Mouse (Mus musculus): Measurements from ENCODE around the gene Mgst3. TPM values are rescaled to one million over a fixed set of nuclear protein-coding genes. Genes with fewer than 3 reads are reported as not detected.

The Mgst3 gene
- polyA plus RNA-seq, 1 experiment from 2014 or later = 59.3 TPM

GRCm38 (mm10) chr1:167374003-167374784 lies 19.4 kb downstream of the Mgst3 start:
- no peak overlapping the region for H3K9ac ChIP-seq
- ATAC-seq = peak; percentile 56; the same call in 1 of the 2 replicates
- H3K4me1 ChIP-seq = peaks cover 16% of the 10 kb centered on the region
- H3K27ac ChIP-seq = no peak overlapping the region
- peaks cover 10% of the 10 kb centered on the region for H3K36me3 ChIP-seq (ENCODE audit: poor library complexity, severe bottlenecking)
- WGBS = 26% methylated on average over 15 of the region's 15 CpGs
- no peak overlapping the region for H3K4me2 ChIP-seq
- H3K4me3 ChIP-seq = no peak overlapping the region
- H3K27me3 ChIP-seq = peaks cover 3% of the 10 kb centered on the region; the same call in 1 of the 2 replicates
- H3K9me3 ChIP-seq (replicated peaks) = no peaks in the 10 kb centered on the region

GRCm38 (mm10) chr1:167372739-167373138 lies 20.9 kb downstream of the Mgst3 start:
- H3K27me3 ChIP-seq = peaks cover 3% of the 10 kb centered on the region; the same call in 1 of the 2 replicates
- no peak for ATAC-seq
- no peak overlapping the region for H3K4me3 ChIP-seq
- peaks cover 16% of the 10 kb centered on the region for H3K36me3 ChIP-seq (ENCODE audit: poor library complexity, severe bottlenecking)
- H3K9me3 ChIP-seq (replicated peaks) = no peaks in the 10 kb centered on the region
- no peak overlapping the region for H3K4me2 ChIP-seq
- peaks cover 9% of the 10 kb centered on the region; the same call in 1 of the 2 replicates for H3K4me1 ChIP-seq
- WGBS = 93% methylated on average over 7 of the region's 7 CpGs
- H3K27ac ChIP-seq = no peak overlapping the region
- H3K9ac ChIP-seq = no peak overlapping the region

GRCm38 (mm10) chr1:167369905-167370304 lies 23.7 kb downstream of the Mgst3 start:
- Histone ChIP-seq H3K4me3 (no peak overlapping the region), H3K36me3 (ENCODE audit: poor library complexity, severe bottlenecking) (peaks cover 22% of the 10 kb centered on the region), H3K9me3 (replicated peaks) (no peaks in the 10 kb centered on the region), H3K27me3 (peaks cover 2% of the 10 kb centered on the region; the same call in 1 of the 2 replicates), H3K9ac (no peak overlapping the region), H3K27ac (no peak overlapping the region), H3K4me2 (no peak overlapping the region), H3K4me1 (peaks cover 7% of the 10 kb centered on the region; the same call in 1 of the 2 replicates)
- peak; percentile 64 for ATAC-seq
- WGBS = 12% methylated on average over 7 of the region's 7 CpGs

- no peaks in the 10 kb centered on the region for H3K9me3 ChIP-seq (replicated peaks)
- no peak for ATAC-seq
- H3K4me1 ChIP-seq = no peaks in the 10 kb centered on the region
- 86% methylated on average over 7 of the region's 7 CpGs for WGBS
- H3K4me2 ChIP-seq = no peak overlapping the region
- H3K36me3 ChIP-seq (ENCODE audit: poor library complexity, severe bottlenecking) = peaks cover 22% of the 10 kb centered on the region
- no peak overlapping the region for H3K4me3 ChIP-seq
- no peaks in the 10 kb centered on the region for H3K27me3 ChIP-seq
- no peak overlapping the region for H3K9ac ChIP-seq
- H3K27ac ChIP-seq = no peak overlapping the region
These were observed 25.1 kb downstream of the Mgst3 start for GRCm38 (mm10) chr1:167368513-167368912.

- 96% methylated on average over 4 of the region's 4 CpGs for WGBS
- peaks cover 22% of the 10 kb centered on the region for H3K36me3 ChIP-seq (ENCODE audit: poor library complexity, severe bottlenecking)
- no peak overlapping the region for H3K9ac ChIP-seq
- H3K4me1 ChIP-seq = no peaks in the 10 kb centered on the region
- no peak for ATAC-seq
- H3K4me3 ChIP-seq = no peak overlapping the region
- no peaks in the 10 kb centered on the region for H3K9me3 ChIP-seq (replicated peaks)
- no peak overlapping the region for H3K27ac ChIP-seq
- no peak overlapping the region for H3K4me2 ChIP-seq
- no peaks in the 10 kb centered on the region for H3K27me3 ChIP-seq
These were observed 25.6 kb downstream of the Mgst3 start for GRCm38 (mm10) chr1:167368018-167368417.

GRCm38 (mm10) chr1:167366621-167367020 lies 27.0 kb downstream of the Mgst3 start:
- ATAC-seq = no peak
- Histone ChIP-seq H3K4me1 (no peaks in the 10 kb centered on the region), H3K9ac (no peak overlapping the region), H3K4me2 (no peak overlapping the region), H3K27me3 (no peaks in the 10 kb centered on the region), H3K4me3 (no peak overlapping the region), H3K9me3 (replicated peaks) (no peaks in the 10 kb centered on the region), H3K36me3 (ENCODE audit: poor library complexity, severe bottlenecking) (peaks cover 22% of the 10 kb centered on the region), H3K27ac (no peak overlapping the region)
- WGBS = 90% methylated on average over 6 of the region's 6 CpGs

- H3K4me1 ChIP-seq = no peaks in the 10 kb centered on the region
- no peaks in the 10 kb centered on the region for H3K9me3 ChIP-seq (replicated peaks)
- H3K4me2 ChIP-seq = no peak overlapping the region
- peaks cover 25% of the 10 kb centered on the region for H3K36me3 ChIP-seq (ENCODE audit: poor library complexity, severe bottlenecking)
- WGBS = 90% methylated on average over 7 of the region's 7 CpGs
- H3K4me3 ChIP-seq = no peak overlapping the region
- no peaks in the 10 kb centered on the region for H3K27me3 ChIP-seq
- ATAC-seq = no peak
- H3K27ac ChIP-seq = no peak overlapping the region
- H3K9ac ChIP-seq = no peak overlapping the region
These were observed 27.8 kb downstream of the Mgst3 start for GRCm38 (mm10) chr1:167365808-167366207.

GRCm38 (mm10) chr1:167363322-167363721 lies 30.3 kb downstream of the Mgst3 start:
- Histone ChIP-seq H3K27me3 (no peaks in the 10 kb centered on the region), H3K9me3 (replicated peaks) (no peaks in the 10 kb centered on the region), H3K4me3 (no peak overlapping the region), H3K9ac (no peak overlapping the region), H3K27ac (no peak overlapping the region), H3K4me2 (no peak overlapping the region), H3K4me1 (no peaks in the 10 kb centered on the region), H3K36me3 (ENCODE audit: poor library complexity, severe bottlenecking) (peaks cover 22% of the 10 kb centered on the region)
- ATAC-seq = no peak
- WGBS = 45% methylated on average over 5 of the region's 5 CpGs

GRCm38 (mm10) chr1:167362819-167363218 lies 30.8 kb downstream of the Mgst3 start:
- no peak overlapping the region for H3K27ac ChIP-seq
- H3K27me3 ChIP-seq = no peaks in the 10 kb centered on the region
- H3K9ac ChIP-seq = no peak overlapping the region
- no peak overlapping the region for H3K4me3 ChIP-seq
- ATAC-seq = no peak
- H3K4me1 ChIP-seq = no peaks in the 10 kb centered on the region
- no peak overlapping the region for H3K4me2 ChIP-seq
- H3K36me3 ChIP-seq (ENCODE audit: poor library complexity, severe bottlenecking) = peaks cover 18% of the 10 kb centered on the region
- H3K9me3 ChIP-seq (replicated peaks) = no peaks in the 10 kb centered on the region
- 84% methylated on average over 4 of the region's 4 CpGs for WGBS

- Histone ChIP-seq H3K27me3 (no peaks in the 10 kb centered on the region), H3K4me2 (no peak overlapping the region), H3K36me3 (ENCODE audit: poor library complexity, severe bottlenecking) (peaks cover 9% of the 10 kb centered on the region), H3K27ac (no peak overlapping the region), H3K9ac (no peak overlapping the region), H3K4me1 (no peaks in the 10 kb centered on the region), H3K4me3 (no peak overlapping the region), H3K9me3 (replicated peaks) (no peaks in the 10 kb centered on the region)
- WGBS = 39% methylated on average over 4 of the region's 4 CpGs
- no peak for ATAC-seq
These were observed 33.4 kb downstream of the Mgst3 start for GRCm38 (mm10) chr1:167360268-167360667.

GRCm38 (mm10) chr1:167358731-167359130 lies 34.9 kb downstream of the Mgst3 start:
- no peaks in the 10 kb centered on the region for H3K27me3 ChIP-seq
- WGBS = 86% methylated on average over 9 of the region's 9 CpGs
- no peak for ATAC-seq
- H3K27ac ChIP-seq = no peak overlapping the region
- H3K4me1 ChIP-seq = no peaks in the 10 kb centered on the region
- peaks cover 23% of the 10 kb centered on the region for H3K36me3 ChIP-seq (ENCODE audit: poor library complexity, severe bottlenecking)
- no peak overlapping the region for H3K4me2 ChIP-seq
- H3K9ac ChIP-seq = no peak overlapping the region
- no peak overlapping the region for H3K4me3 ChIP-seq
- no peaks in the 10 kb centered on the region for H3K9me3 ChIP-seq (replicated peaks)

GRCm38 (mm10) chr1:167357387-167357786 lies 36.3 kb downstream of the Mgst3 start:
- H3K27me3 ChIP-seq = no peaks in the 10 kb centered on the region
- WGBS = 94% methylated on average over 9 of the region's 9 CpGs

More at GRCm38 (mm10) chr1:167357387-167357786, 36.3 kb downstream of the Mgst3 start:
- H3K9ac ChIP-seq = no peak overlapping the region
- no peak overlapping the region for H3K27ac ChIP-seq
- no peak overlapping the region for H3K4me3 ChIP-seq
- no peak for ATAC-seq
- no peaks in the 10 kb centered on the region for H3K9me3 ChIP-seq (replicated peaks)
- peaks cover 23% of the 10 kb centered on the region for H3K36me3 ChIP-seq (ENCODE audit: poor library complexity, severe bottlenecking)
- H3K4me1 ChIP-seq = no peaks in the 10 kb centered on the region
- no peak overlapping the region for H3K4me2 ChIP-seq
